Mouse (Mus musculus) CD4-positive, CD25-positive, alpha-beta regulatory T cell, adult 4 months (primary cell): ENCODE results near the gene Mrps18b. TPM values are rescaled to one million over a fixed set of nuclear protein-coding genes. Genes with fewer than 3 reads are reported as not detected.
"Not testable (repeated sequence)": the region's sequence is repeated elsewhere in the genome, so short reads cannot be mapped to it uniquely, and the experiment has no call there.

ENCODE experiments used
- ATAC-seq: one replicate; pipeline ENCODE4 v1.8.0; 2017
- polyA plus RNA-seq, 2 experiments: library from polyadenylated mRNA; unstranded; fragments of 100-300 nt; shearing (Covaris generic); gene quantifications; one replicate each; pipeline ENCODE4 v1.2.1; 2017

Mrps18b gene
- polyA plus RNA-seq = 10 to 100 TPM; 59.8 to 82.8 TPM

GRCm38 (mm10) chr17:35916297-35917142 lies at the start of gene Mrps18b, which contains the start of gene Ppp1r10:
TSS of gene Mrps18b (minus strand) at chr17:35916389.
TSS of gene Ppp1r10 (plus strand) at chr17:35916434.
- peak; percentile 85 for ATAC-seq

- no peak for ATAC-seq
Measured at GRCm38 (mm10) chr17:35963279-35963678, 47.1 kb upstream of the Mrps18b start.

GRCm38 (mm10) chr17:35958533-35959223 lies 42.5 kb upstream of the Mrps18b start:
- ATAC-seq = no peak

DNA sequence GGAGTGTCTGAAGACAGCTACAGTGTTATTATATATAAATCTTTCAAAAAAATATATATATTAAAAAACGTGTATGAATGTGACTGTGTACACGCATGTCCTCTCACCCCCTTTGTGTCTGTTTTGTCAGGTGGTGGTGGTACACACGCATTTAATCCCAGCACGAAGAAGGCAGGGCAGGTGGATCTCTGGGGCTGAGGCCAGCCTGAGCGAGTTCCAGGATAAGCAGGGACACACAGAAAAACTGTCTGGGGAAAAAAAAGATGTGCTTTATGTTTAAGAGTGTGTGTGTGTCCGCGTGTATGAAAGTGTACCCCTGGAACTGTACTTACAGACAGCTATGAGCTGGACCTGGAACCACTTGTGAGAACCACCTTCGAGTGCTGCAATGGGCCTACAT lies 38.5 kb upstream of the Mrps18b start:
- ATAC-seq = no peak

DNA sequence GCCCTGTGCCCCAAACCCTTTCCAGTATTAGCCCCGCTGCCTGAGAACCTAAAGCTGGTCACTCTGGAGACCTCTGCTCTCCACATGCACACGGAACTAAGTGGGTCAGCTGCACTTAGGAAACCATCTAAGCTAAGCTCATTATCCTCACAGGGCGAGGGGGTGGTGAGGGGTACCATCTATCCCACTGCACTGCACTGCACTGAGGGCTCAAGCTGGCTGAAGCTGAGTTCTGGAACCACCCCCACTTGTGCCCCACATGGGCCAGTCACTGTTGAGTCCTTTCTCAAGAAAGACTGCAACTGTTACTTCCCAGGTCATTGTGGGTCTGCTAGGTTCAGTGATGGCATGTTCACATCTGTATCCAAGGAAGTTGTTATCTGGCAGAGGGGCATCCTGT lies 36.4 kb upstream of the Mrps18b start:
- not testable (repeated sequence) for ATAC-seq

GRCm38 (mm10) chr17:35950946-35951345 lies 34.8 kb upstream of the Mrps18b start:
- not testable (repeated sequence) for ATAC-seq

DNA sequence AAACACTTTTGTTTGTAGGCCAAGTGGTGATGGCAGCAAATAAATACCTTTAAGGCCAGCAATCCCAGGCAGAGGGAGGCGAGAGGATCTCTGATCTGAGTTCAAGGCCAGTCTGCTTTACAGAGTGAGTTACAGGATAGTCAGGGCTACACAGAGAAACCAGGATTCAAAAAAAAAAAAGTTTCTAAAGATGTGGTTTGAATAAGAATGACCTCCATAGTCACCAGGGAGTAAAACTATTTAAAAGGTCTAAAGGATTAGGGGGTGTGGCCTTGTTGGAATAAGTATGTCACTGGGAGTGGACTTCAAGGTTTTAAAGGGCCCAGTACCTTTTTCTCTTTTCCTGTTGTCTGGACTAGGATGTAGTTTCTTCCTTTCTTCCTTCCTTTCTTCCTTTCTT lies 23.8 kb upstream of the Mrps18b start:
- no peak for ATAC-seq

DNA sequence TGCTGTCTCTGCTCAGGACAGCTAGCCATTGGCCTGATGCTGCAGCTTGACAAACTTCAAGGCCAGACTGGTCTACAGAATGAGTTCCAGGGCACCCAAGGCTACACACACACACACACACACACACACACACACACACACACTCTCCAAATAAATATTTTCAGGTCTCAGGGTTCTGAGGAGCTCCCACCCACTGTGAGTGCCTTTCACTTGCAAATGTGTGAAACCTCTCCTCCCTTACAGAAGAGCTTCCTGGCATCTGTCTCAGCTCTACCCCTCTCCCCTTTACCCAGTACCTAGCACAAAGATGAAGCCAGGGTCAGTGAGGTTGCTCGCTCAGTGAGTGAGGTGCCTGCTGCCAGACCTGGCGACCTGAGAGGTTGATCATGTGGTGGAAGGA lies 22.9 kb upstream of the Mrps18b start:
- ATAC-seq = no peak

GRCm38 (mm10) chr17:35937700-35938348 lies 21.6 kb upstream of the Mrps18b start:
- ATAC-seq = peak; percentile 71

- ATAC-seq = not testable (repeated sequence)
Measured at GRCm38 (mm10) chr17:35935763-35936162, 19.6 kb upstream of the Mrps18b start.

- ATAC-seq = no peak
Measured at GRCm38 (mm10) chr17:35932608-35933007, 16.4 kb upstream of the Mrps18b start.

- ATAC-seq = no peak
Measured at GRCm38 (mm10) chr17:35930627-35931026, 14.4 kb upstream of the Mrps18b start.

- no peak for ATAC-seq
Measured at GRCm38 (mm10) chr17:35929534-35929933, 13.3 kb upstream of the Mrps18b start.

DNA sequence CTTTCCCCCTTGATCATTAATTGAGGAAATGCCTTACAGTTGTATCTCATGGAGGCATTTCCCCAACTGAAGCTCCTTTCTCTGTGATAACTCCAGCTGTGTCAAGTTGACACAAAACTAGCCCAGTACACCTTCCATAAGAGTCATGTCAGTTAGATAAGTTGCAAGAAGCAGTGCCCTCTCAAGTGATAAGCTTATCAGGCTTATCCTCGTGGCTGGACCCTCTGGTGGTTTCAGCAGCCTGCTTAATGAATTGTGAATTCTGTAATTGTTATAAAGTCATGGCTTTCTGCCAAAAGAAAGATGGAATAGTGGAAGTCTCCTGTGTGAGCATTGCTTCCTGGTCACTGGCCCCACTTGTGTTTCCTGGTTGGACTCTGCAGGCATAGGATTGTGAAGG lies 11.3 kb upstream of the Mrps18b start:
- ATAC-seq = no peak

DNA sequence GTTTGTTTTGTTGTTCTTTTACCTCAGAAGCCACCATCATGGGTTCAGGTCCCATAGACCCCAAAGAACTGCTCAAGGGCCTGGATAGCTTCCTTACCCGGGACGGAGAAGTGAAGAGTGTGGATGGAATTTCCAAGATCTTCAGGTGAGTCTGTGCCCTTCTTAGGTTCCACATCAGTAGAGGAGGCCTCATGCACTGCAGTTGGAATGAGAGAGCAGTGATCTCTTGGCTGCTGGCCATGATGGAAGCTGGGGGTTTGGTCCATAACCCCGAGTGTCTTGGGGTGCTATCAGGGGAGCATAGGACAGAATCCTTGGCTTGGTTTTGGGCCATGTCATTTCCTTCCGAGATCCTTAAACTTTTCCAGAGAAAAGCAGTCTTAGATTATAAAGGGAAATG lies 7.1 kb upstream of the Mrps18b start:
- ATAC-seq = no peak

DNA sequence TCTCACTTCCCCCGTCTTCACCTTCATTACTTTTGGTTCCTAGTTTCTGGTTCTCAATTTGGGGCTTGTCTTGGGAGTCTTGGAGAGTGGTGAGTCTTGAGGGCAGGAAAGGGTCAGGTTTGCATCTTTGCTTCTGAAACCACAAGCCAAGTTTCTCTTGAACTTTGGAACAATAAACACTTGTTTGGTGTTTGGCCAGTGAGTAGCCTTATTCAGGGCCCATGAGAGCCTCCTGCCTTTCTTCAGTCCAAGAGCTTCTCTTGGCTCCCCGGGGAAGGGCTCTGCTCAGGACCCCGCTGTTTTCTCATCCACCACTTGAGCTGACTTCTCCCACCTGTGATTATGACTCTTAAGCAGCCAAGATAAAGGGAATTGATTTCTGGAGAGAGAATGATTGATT lies 6.4 kb upstream of the Mrps18b start:
- ATAC-seq = no peak

- ATAC-seq = no peak
Measured at GRCm38 (mm10) chr17:35921710-35922109, 5.5 kb upstream of the Mrps18b start.

DNA sequence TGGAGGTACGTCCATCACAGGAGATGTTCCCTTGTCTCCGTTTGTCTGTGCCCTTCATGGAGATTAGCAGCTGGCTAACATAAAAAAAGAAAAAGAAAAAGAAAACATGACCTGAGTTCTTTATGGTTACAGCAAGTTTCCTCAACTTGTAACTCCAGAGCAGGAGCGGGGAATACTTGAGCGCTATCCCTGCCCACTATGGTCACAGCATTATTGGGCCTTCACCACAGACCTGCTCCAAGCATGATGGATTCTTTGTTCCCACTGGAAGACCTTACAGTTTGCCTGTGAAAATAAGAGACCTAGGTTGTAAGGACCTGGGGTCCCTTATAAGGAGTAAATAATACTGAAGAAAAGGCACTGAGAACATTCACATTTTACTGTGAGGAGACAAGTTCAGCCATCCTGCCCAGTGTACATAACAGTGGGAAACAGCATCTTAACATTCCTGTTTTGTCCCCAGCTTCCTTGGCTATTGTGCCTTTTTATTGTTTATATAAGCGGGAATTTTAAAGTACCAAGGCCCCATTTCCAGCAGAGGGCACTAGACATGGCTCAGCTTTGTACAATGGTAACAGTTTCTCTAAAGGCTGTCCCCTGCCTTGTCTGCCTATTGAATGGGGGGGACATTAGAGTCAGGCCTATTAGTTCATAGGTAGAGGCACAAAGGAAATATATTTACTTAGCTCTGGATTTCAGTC lies 4.8 kb upstream of the Mrps18b start:
- no peak for ATAC-seq

DNA sequence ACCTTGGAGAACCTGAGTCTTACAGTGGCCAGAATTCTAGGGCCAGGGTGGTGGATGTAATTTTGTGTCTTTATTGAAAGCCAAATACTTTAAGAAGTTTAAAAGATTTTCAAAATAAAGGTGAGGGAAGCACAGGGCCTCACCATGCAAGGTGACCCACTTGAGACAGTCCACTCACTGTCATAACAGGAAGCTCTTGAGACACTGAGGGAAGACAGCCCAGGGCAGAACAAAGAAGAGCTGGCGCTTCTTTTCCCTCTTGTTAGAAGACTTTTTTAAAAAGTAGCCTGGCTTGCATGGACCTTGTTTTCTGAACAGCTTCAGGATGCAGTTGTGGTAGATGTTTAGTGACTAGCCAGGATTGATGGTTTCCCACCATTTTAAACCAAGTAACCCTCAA lies 4.2 kb upstream of the Mrps18b start:
- ATAC-seq = no peak

- no peak for ATAC-seq
Measured at GRCm38 (mm10) chr17:35919864-35920301, 3.7 kb upstream of the Mrps18b start.

GRCm38 (mm10) chr17:35919060-35919715 lies 3.0 kb upstream of the Mrps18b start:
- peak; percentile 56 for ATAC-seq
